Mouse (Mus musculus) hindbrain, embryonic 16.5 days (tissue): ENCODE measurements at regions not wholly inside any gene's neighbourhood (a gene's known extent, or its start where the extent isn't known, plus 50 kb on each side); places are given as distances from the start of the nearest gene placed in this dataset.

ENCODE experiments used
- ATAC-seq: fragments of 200-750 bp; cut with Nextera tagmentation; 2 replicates; pipeline ENCODE4 v1.8.0; 2017; ENCODE audit warnings: moderate TSS enrichment, moderate library complexity
- H3K27ac ChIP-seq: fragments of 300-500 bp; sonication (generic); 2 replicates; pipeline ENCODE4 v1.5.1; 2014; ENCODE audit warnings: low read depth, mild to moderate bottlenecking, control low read depth, low read length, moderate library complexity
- H3K27me3 ChIP-seq: fragments of 300-500 bp; sonication (generic); replicated peaks from 2 replicates; pipeline ENCODE4 v1.6.1; 2014; ENCODE audit warnings: low read length; ENCODE audit not compliant: control insufficient read depth, insufficient read depth
- H3K36me3 ChIP-seq: fragments of 300-500 bp; sonication (generic); 2 replicates; pipeline ENCODE4 v1.6.1; 2014; ENCODE audit warnings: mild to moderate bottlenecking, low read length, moderate library complexity, mixed read lengths; ENCODE audit not compliant: control insufficient read depth, insufficient read depth
- H3K4me1 ChIP-seq: fragments of 300-500 bp; sonication (generic); 2 replicates; pipeline ENCODE4 v1.6.1; 2014; ENCODE audit warnings: low read depth, low read length; ENCODE audit not compliant: control insufficient read depth, insufficient read depth
- H3K4me2 ChIP-seq: fragments of 300-500 bp; sonication (generic); 2 replicates; pipeline ENCODE4 v1.6.1; 2014; ENCODE audit warnings: mild to moderate bottlenecking, low read length, control low read depth, moderate library complexity
- H3K4me3 ChIP-seq: fragments of 300-500 bp; sonication (generic); 2 replicates; pipeline ENCODE4 v1.5.1; 2014; ENCODE audit warnings: mild to moderate bottlenecking, low read length, control low read depth, moderate library complexity
- H3K9ac ChIP-seq: fragments of 300-500 bp; sonication (generic); 2 replicates; pipeline ENCODE4 v1.6.1; 2014; ENCODE audit warnings: low read depth, mild to moderate bottlenecking, control low read depth, low read length, moderate library complexity
- H3K9me3 ChIP-seq: fragments of 300-500 bp; sonication (generic); 2 replicates; pipeline ENCODE4 v1.6.1; 2014; ENCODE audit warnings: mild to moderate bottlenecking, low read length, moderate library complexity; ENCODE audit not compliant: control insufficient read depth
- WGBS: fragments of 180-500 bp; shearing (Covaris S2); extraction: QIAGEN DNeasy Blood & Tissue Kit; methylation state at CpG from one replicate; pipeline ENCODE4 v1.1.7; 2014; 5-methylcytosine and 5-hydroxymethylcytosine counted together

DNA sequence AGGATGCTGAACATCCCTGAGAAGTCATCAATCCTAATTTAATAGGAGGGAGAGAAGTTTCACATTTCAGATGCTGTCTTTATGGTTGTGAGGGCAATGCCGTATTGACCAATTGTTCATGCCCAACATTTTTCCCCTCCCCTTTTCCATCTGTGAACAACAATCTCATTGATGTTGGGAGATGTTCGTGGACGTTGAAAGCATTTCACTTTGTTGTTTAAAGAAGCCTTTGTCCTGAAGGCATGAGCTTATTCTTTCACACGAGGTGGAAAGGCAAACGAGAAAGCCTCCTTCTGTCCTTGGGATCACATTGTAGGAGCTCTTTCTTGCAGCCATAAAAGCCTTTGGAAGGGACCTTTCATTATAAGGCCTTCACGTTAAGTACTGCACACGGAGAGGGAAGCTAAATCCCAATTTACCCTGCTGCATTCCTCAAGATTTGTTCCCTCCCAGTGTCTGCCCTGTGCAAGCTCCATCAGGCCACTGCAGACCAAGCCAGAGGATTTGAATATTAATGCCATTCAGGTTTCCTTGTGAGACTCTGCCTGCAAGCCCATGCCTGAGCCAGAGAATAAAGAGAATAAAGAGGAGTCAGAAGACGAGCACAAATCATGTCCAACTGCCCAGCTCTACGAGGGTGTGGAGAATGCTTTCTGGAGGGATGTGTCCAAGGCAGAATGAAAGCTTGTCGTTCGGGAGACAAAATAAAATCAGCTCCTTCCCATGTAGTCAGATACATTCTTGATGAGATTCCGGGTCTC is 195.4 kb downstream of the Tmem38b start:
- H3K4me1 ChIP-seq, result peaks cover 5% of the 10 kb centered on the region
- no peaks in the 10 kb centered on the region for H3K36me3 ChIP-seq
- peak; percentile 69 for ATAC-seq
- no peak overlapping the region for H3K4me3 ChIP-seq
- no peaks in the 10 kb centered on the region for H3K27me3 ChIP-seq
- H3K27ac ChIP-seq, result peak overlapping the region; percentile 44
- peak overlapping the region; percentile 22 for H3K4me2 ChIP-seq
- no peak overlapping the region for H3K9ac ChIP-seq
- no peaks in the 10 kb centered on the region for H3K9me3 ChIP-seq
- WGBS, result 9% methylated on average over 12 of the region's 12 CpGs

DNA sequence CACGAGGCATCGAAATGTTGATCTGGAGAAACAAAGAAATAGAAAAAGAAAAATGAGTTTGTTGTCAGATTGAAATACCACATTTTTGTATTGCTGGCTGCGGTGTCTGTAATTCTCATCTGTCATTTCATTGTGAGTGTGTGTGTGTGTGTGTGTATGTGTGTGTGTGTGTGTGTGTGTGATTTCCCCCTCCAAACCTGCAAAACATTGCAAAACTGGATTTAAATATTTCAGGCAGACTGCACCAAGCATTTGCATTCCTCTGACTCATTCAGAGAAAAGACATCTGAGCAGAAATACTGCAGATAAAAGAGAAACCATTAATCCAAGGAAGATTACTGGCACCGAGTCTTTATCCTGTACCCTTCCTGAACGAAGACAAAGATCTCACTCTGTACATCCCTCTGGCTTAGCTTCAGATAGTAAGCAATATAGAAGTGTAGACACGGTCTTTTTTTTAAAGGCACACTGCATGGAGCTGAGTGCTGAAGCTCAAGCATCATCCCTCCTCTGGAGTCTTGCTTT is 196.1 kb downstream of the Tmem38b start:
- ATAC-seq, result peak; percentile 63; the same call in 1 of the 2 replicates
- no peak overlapping the region for H3K9ac ChIP-seq
- no peaks in the 10 kb centered on the region for H3K36me3 ChIP-seq
- H3K27me3 ChIP-seq, result no peaks in the 10 kb centered on the region
- no peaks in the 10 kb centered on the region for H3K9me3 ChIP-seq
- H3K27ac ChIP-seq, result peak overlapping the region; percentile 44
- H3K4me2 ChIP-seq, result peak overlapping the region; percentile 22
- peaks cover 5% of the 10 kb centered on the region for H3K4me1 ChIP-seq
- 20% methylated on average over 6 of the region's 6 CpGs for WGBS
- H3K4me3 ChIP-seq, result no peak overlapping the region

DNA sequence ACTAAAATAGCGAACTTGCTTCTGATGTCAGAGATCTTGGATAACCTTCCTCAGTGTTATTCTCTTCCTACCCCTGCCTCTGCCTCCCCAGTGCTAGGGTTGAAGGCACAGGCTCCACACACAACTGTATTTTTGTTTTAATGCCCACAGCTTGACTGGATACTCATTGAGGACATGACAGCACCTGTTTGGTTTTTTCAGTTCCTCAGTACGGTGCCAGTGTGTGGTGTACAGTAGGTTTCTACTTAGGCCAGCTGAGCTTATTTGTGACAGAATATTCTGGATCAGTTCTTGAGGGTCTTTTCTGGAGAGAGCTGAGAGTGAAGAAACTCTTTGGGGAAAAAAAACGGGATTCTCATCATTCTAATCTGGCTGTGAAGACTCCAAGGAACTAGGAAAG is 201.1 kb downstream of the Tmem38b start:
- ATAC-seq, result no peak

DNA sequence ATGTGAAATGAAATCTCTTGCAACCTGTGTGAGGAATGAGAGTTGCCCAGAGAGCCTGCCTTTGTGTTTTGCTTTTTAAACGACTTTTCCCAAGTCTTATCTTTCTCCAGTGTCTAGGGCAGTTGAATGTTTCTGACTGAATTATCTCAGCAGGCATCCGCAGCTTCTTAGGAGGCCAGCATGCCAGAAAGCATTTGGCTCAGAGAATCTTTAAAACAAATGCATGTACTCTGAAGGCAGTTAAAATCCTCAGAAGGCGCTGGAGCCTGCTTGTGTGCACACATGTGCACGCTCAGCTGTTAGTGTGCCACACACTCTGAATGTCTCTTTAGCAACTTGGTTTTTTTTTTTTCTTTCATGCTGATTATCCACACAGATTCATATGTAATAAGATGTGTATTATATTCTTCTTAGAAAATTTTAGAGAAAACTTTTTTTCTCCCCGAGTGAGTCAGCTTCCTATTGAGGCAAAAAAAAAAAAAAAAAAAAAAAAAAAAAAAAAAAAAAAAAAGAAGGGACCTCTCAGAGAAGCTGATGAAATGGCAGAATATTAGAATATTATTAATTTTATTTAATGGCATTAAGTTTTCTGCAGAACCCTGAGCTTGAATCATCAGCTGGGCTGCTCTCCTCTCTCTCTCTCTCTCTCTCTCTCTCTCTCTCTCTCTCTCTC is 201.9 kb downstream of the Tmem38b start:
- H3K4me2 ChIP-seq, result no peak overlapping the region; the same call in 1 of the 2 replicates
- no peaks in the 10 kb centered on the region for H3K9me3 ChIP-seq
- no peaks in the 10 kb centered on the region for H3K36me3 ChIP-seq
- 19% methylated on average over 5 of the region's 5 CpGs for WGBS
- H3K27ac ChIP-seq, result peak overlapping the region; percentile 44
- no peak for ATAC-seq
- H3K9ac ChIP-seq, result no peak overlapping the region
- no peaks in the 10 kb centered on the region for H3K27me3 ChIP-seq
- H3K4me3 ChIP-seq, result no peak overlapping the region
- peaks cover 21% of the 10 kb centered on the region for H3K4me1 ChIP-seq

More for the DNA sequence above, 201.1 kb downstream of the Tmem38b start:
- H3K9ac ChIP-seq, result no peak overlapping the region
- no peak overlapping the region for H3K4me3 ChIP-seq
- WGBS, result 83% methylated on average over 3 of the region's 3 CpGs
- no peak overlapping the region for H3K4me2 ChIP-seq
- H3K27me3 ChIP-seq, result no peaks in the 10 kb centered on the region
- no peak overlapping the region for H3K27ac ChIP-seq
- H3K9me3 ChIP-seq, result no peaks in the 10 kb centered on the region
- H3K36me3 ChIP-seq, result no peaks in the 10 kb centered on the region
- H3K4me1 ChIP-seq, result peaks cover 21% of the 10 kb centered on the region

DNA sequence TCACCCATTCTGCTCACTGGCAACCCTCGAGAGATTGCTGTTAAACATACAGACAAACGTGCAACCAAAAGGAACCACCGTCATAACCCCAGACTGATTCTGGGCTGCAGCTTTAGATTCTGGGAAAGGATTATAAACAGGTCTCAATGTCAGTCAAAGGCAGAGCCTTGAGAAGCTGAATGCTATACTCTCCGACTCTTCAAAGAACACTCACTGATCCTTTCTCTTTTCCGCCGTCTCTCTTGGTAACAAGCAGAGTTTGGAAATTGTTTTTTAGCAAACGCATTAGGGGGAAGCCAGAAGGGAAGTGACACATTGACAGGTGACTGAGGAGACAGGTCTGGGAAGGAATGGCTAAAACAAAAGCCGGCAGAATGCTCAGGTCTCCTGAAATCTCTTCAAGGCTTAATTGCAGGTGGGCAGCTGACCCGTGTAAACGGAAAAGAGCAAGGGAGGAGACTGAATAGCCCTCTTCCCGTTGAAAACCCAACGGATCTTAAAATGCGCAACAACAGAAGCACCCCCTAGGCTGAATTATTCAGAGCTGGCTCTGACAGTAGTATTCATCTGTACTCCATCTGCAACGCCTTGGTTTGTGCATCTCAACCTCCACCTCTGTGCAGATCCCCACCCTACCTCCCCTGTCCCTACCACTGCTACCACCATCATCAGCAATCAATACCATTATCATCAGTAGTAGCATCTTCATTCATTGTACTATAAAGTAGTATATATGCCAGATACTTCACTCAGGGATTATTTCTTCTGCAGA is 219.6 kb downstream of the Tmem38b start:
- ATAC-seq, result no peak
- Histone ChIP-seq H3K9me3 (no peaks in the 10 kb centered on the region), H3K27ac (no peak overlapping the region), H3K4me2 (no peak overlapping the region), H3K4me1 (no peaks in the 10 kb centered on the region), H3K9ac (no peak overlapping the region), H3K27me3 (no peaks in the 10 kb centered on the region), H3K4me3 (no peak overlapping the region), H3K36me3 (no peaks in the 10 kb centered on the region)
- 34% methylated on average over 14 of the region's 14 CpGs for WGBS

DNA sequence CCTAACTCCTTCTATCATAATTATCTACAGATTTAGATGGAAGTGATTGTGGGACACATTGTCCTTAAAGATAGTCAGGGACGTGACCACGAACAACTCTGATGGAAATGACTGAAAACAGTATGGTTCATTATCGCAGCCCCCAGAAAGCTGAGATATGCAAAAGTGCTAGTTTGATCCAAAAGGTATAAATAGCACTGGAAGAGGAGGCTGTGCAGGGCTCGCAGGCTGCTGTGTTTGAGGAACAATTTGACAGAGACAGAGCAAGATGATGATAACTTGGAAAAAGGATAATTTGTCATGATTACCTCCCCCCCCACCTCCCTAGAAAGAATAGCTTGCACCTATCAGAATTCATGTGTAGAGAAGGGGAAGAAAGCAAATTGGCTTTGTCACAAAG is 238.5 kb downstream of the Tmem38b start:
- no peak overlapping the region for H3K4me3 ChIP-seq
- ATAC-seq, result no peak

DNA sequence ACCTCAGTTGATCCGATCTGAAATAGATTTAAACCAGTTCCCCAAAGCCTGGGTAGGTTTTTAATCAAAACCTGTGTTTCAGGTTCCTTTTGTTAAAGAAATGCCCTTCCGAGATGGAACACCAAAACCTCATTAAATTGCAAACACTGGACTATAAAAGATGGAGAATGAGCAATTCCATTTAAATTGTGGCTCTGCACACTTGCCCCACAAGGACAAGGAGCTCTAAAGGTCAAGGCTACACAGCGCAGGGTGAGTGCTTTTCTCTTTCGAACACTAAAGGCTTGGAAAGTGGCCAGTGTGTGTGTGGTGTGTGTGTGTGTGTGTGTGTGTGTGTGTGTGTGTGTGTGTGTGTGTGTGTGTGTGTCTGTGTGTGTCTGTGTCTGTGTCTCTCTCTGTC is 246.1 kb downstream of the Tmem38b start:
- WGBS, result 31% methylated on average over 4 of the region's 4 CpGs
- no peak for ATAC-seq
- H3K4me1 ChIP-seq, result no peaks in the 10 kb centered on the region; the same call in none of the 2 replicates

More for the DNA sequence above, 238.5 kb downstream of the Tmem38b start:
- no peaks in the 10 kb centered on the region for H3K9me3 ChIP-seq
- WGBS, result 89% methylated on average over 4 of the region's 4 CpGs
- no peak overlapping the region for H3K4me2 ChIP-seq
- no peak overlapping the region for H3K27ac ChIP-seq
- no peaks in the 10 kb centered on the region for H3K27me3 ChIP-seq
- H3K4me1 ChIP-seq, result no peaks in the 10 kb centered on the region
- H3K36me3 ChIP-seq, result no peaks in the 10 kb centered on the region
- H3K9ac ChIP-seq, result no peak overlapping the region

DNA sequence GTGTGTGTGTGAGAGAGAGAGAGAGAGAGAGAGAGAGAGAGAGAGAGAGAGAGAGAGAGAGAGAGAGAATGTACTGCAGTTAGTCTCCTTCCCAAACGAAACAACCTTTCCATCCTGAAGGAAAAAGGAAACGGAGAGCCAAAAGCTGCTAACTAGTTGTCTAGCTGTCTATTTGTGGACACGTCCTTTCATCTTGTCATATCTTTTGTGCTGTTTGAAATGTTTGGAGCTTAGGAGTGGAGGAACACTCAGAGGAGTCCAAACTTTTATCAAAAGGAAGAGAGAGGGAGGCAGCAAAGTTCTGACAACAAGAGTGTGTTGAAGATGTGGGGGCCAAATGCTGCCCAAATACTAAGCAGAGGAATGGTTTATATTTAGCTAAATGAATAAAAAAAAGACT is 246.6 kb downstream of the Tmem38b start:
- Histone ChIP-seq H3K4me3 (no peak overlapping the region), H3K36me3 (no peaks in the 10 kb centered on the region), H3K9ac (no peak overlapping the region), H3K9me3 (no peaks in the 10 kb centered on the region), H3K4me2 (no peak overlapping the region), H3K27ac (no peak overlapping the region; the same call in 1 of the 2 replicates), H3K27me3 (no peaks in the 10 kb centered on the region), H3K4me1 (no peaks in the 10 kb centered on the region; the same call in none of the 2 replicates)
- ATAC-seq, result no peak
- WGBS, result 33% methylated on average over 3 of the region's 3 CpGs

More for the DNA sequence above, 246.1 kb downstream of the Tmem38b start:
- Histone ChIP-seq H3K4me3 (no peak overlapping the region), H3K27ac (no peak overlapping the region), H3K9me3 (no peaks in the 10 kb centered on the region), H3K36me3 (no peaks in the 10 kb centered on the region), H3K9ac (no peak overlapping the region), H3K4me2 (no peak overlapping the region), H3K27me3 (no peaks in the 10 kb centered on the region)
